Mouse (Mus musculus): ENCODE data around the gene Kcnk1. TPM values are rescaled to one million over a fixed set of nuclear protein-coding genes. Genes with fewer than 3 reads are reported as not detected.

Gene Kcnk1
- polyA plus RNA-seq, 1 experiment from 2014 or later: 18.7 TPM

DNA sequence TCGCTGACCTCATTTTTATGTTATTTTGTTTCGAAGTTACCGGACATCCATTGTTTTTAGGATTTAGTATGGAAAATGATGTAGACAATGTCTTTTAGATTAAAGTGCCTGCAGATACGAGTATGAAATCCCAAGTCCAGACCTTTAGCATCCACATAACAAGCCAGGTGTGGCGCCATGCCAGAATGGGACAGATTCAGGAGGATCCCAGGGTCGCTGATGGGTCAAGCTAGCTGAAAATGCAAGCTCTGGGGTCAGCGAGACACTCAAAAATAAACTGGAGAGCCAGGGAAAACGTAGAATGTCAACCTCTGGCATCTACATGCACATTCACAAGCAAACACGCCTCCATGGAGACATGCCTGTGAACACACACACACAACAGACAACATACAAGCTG, 31.2 kb downstream of the Kcnk1 start:
- no peak overlapping the region for H3K27ac ChIP-seq (ENCODE audit: low read length)
- no peaks in the 10 kb centered on the region for H3K4me1 ChIP-seq (replicated peaks; ENCODE audit: control insufficient read depth, insufficient read depth, low read length)
- H3K4me3 ChIP-seq (replicated peaks; ENCODE audit: low read length): no peak overlapping the region
- 90% methylated on average over 9 of the region's 9 CpGs for WGBS
- H3K27me3 ChIP-seq (replicated peaks; ENCODE audit: control insufficient read depth, insufficient read depth, low read length): no peaks in the 10 kb centered on the region
- H3K9ac ChIP-seq (replicated peaks; ENCODE audit: low read depth, low read length): no peak overlapping the region
- H3K9me3 ChIP-seq (ENCODE audit: control insufficient read depth, low read length): no peaks in the 10 kb centered on the region
- H3K4me2 ChIP-seq (ENCODE audit: low read length): no peak overlapping the region
- no peaks in the 10 kb centered on the region; the same call in 1 of the 2 replicates for H3K36me3 ChIP-seq (ENCODE audit: control insufficient read depth, insufficient read depth)
- no peak for ATAC-seq

DNA sequence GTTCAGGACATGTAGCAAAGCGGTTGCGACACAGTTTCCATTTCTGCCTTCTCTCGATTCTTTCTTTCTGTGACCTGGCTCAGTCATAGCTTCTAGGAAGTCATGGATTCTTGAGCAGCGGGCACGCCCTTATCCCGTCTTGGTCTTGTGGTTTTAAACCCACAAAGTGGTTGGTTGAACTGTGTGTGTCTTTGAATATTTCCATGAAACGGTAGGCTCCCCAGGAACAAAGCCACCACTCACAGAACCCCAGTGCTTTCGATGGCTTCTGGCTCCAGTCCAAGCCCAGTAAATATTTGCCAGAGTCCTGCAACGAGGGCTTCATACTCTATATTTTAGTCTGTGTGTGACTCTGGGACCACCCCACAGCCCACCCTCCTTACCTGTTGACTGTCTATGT, 31.6 kb downstream of the Kcnk1 start:
- Histone ChIP-seq H3K27me3 (replicated peaks; ENCODE audit: control insufficient read depth, insufficient read depth, low read length) (no peaks in the 10 kb centered on the region), H3K36me3 (ENCODE audit: control insufficient read depth, insufficient read depth) (no peaks in the 10 kb centered on the region; the same call in 1 of the 2 replicates), H3K27ac (ENCODE audit: low read length) (no peak overlapping the region), H3K4me3 (replicated peaks; ENCODE audit: low read length) (no peak overlapping the region), H3K9ac (replicated peaks; ENCODE audit: low read depth, low read length) (no peak overlapping the region), H3K4me1 (replicated peaks; ENCODE audit: control insufficient read depth, insufficient read depth, low read length) (no peaks in the 10 kb centered on the region), H3K4me2 (ENCODE audit: low read length) (no peak overlapping the region), H3K9me3 (ENCODE audit: control insufficient read depth, low read length) (no peaks in the 10 kb centered on the region)
- WGBS: 54% methylated on average over 9 of the region's 9 CpGs
- ATAC-seq: no peak

DNA sequence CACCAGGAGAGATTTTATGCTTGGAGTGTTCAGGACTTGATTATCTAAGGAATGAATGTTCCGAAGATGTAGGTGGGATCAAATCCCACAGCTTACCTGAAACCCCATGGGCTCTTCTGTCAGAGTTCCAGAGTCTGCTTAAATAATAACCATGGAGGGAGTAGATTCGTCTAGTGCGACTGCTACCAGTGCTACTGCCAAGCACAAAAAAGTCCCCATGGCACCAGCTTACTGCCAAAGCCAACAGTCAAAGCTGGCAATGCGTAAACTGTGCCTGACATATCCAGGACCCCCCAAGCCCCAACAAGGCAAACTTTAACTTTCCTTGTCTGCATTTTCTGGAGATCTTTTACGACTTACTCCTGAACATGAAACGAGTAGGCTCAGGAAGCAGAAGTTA, 32.5 kb downstream of the Kcnk1 start:
- Histone ChIP-seq H3K9me3 (ENCODE audit: control insufficient read depth, low read length) (no peaks in the 10 kb centered on the region), H3K9ac (replicated peaks; ENCODE audit: low read depth, low read length) (no peak overlapping the region), H3K36me3 (ENCODE audit: control insufficient read depth, insufficient read depth) (no peaks in the 10 kb centered on the region; the same call in 1 of the 2 replicates), H3K4me1 (replicated peaks; ENCODE audit: control insufficient read depth, insufficient read depth, low read length) (no peaks in the 10 kb centered on the region), H3K27ac (ENCODE audit: low read length) (no peak overlapping the region), H3K4me3 (replicated peaks; ENCODE audit: low read length) (no peak overlapping the region), H3K4me2 (ENCODE audit: low read length) (no peak overlapping the region), H3K27me3 (replicated peaks; ENCODE audit: control insufficient read depth, insufficient read depth, low read length) (no peaks in the 10 kb centered on the region)
- ATAC-seq: no peak
- 78% methylated on average over 6 of the region's 6 CpGs for WGBS

- ATAC-seq: no peak
- H3K27me3 ChIP-seq (replicated peaks; ENCODE audit: control insufficient read depth, insufficient read depth, low read length): no peaks in the 10 kb centered on the region
- 73% methylated on average over 6 of the region's 6 CpGs for WGBS
Measured at GRCm38 (mm10) chr8:126028941-126029340, 34.0 kb downstream of the Kcnk1 start.

DNA sequence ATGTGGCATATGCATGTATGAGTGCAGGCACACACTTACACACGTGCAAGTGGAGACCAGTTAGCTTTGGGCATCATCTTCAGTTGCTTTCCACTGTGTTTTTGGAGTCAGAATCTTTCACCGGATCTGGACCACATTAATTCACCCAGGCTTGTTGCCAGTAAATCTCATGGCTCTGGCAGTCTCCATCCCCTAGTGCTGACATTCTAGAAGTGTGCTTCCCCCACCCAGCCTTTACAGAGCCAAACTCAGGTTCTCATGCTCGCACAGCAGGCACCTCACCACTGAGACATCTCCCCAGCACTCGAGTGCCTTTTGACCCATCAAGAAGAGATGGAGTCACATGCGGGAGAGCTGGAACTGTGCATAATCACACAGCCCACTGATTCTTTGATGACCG, 37.8 kb downstream of the Kcnk1 start:
- Histone ChIP-seq H3K36me3 (ENCODE audit: control insufficient read depth, insufficient read depth) (no peaks in the 10 kb centered on the region), H3K27me3 (replicated peaks; ENCODE audit: control insufficient read depth, insufficient read depth, low read length) (no peaks in the 10 kb centered on the region), H3K4me1 (replicated peaks; ENCODE audit: control insufficient read depth, insufficient read depth, low read length) (peaks cover 7% of the 10 kb centered on the region), H3K4me3 (replicated peaks; ENCODE audit: low read length) (no peak overlapping the region), H3K4me2 (ENCODE audit: low read length) (no peak overlapping the region), H3K9ac (replicated peaks; ENCODE audit: low read depth, low read length) (no peak overlapping the region), H3K27ac (ENCODE audit: low read length) (no peak overlapping the region), H3K9me3 (ENCODE audit: control insufficient read depth, low read length) (no peaks in the 10 kb centered on the region)
- 71% methylated on average over 6 of the region's 6 CpGs for WGBS
- no peak for ATAC-seq

More at GRCm38 (mm10) chr8:126028941-126029340, 34.0 kb downstream of the Kcnk1 start:
- H3K4me1 ChIP-seq (replicated peaks; ENCODE audit: control insufficient read depth, insufficient read depth, low read length): peaks cover 4% of the 10 kb centered on the region; the same call in 1 of the 2 replicates
- H3K9me3 ChIP-seq (ENCODE audit: control insufficient read depth, low read length): no peaks in the 10 kb centered on the region
- no peak overlapping the region for H3K27ac ChIP-seq (ENCODE audit: low read length)
- no peak overlapping the region for H3K4me2 ChIP-seq (ENCODE audit: low read length)
- no peaks in the 10 kb centered on the region; the same call in 1 of the 2 replicates for H3K36me3 ChIP-seq (ENCODE audit: control insufficient read depth, insufficient read depth)
- H3K9ac ChIP-seq (replicated peaks; ENCODE audit: low read depth, low read length): no peak overlapping the region
- H3K4me3 ChIP-seq (replicated peaks; ENCODE audit: low read length): no peak overlapping the region

DNA sequence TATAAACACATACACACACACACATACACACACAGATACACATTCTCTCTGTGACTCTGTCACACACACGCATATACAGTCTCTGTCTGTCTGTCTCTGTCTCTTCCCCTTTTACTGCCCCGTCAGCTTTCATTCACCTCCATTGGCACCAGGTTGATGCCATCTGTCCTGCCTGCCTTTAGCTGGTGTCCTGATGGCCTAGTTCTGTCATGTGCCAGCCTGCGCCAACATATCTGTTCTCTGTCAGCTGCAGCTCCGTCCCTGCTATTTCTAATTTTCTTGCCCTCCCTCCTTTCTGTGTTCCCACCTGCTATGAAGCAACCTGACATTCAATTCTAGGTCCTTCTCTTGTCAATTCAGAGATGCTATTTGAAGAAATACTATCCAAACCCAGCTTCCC, 40.1 kb downstream of the Kcnk1 start:
- ATAC-seq: peak; percentile 43

GRCm38 (mm10) chr8:126036340-126036739, 41.4 kb downstream of the Kcnk1 start:
- no peak for ATAC-seq
- Histone ChIP-seq H3K27me3 (replicated peaks; ENCODE audit: control insufficient read depth, insufficient read depth, low read length) (no peaks in the 10 kb centered on the region), H3K36me3 (ENCODE audit: control insufficient read depth, insufficient read depth) (no peaks in the 10 kb centered on the region), H3K4me2 (ENCODE audit: low read length) (no peak overlapping the region), H3K4me3 (replicated peaks; ENCODE audit: low read length) (no peak overlapping the region), H3K9me3 (ENCODE audit: control insufficient read depth, low read length) (no peaks in the 10 kb centered on the region), H3K27ac (ENCODE audit: low read length) (no peak overlapping the region), H3K4me1 (replicated peaks; ENCODE audit: control insufficient read depth, insufficient read depth, low read length) (peaks cover 7% of the 10 kb centered on the region), H3K9ac (replicated peaks; ENCODE audit: low read depth, low read length) (no peak overlapping the region)
- WGBS: 78% methylated on average over 5 of the region's 5 CpGs

More for the DNA sequence above, 40.1 kb downstream of the Kcnk1 start:
- Histone ChIP-seq H3K4me1 (replicated peaks; ENCODE audit: control insufficient read depth, insufficient read depth, low read length) (peaks cover 7% of the 10 kb centered on the region), H3K27me3 (replicated peaks; ENCODE audit: control insufficient read depth, insufficient read depth, low read length) (no peaks in the 10 kb centered on the region), H3K27ac (ENCODE audit: low read length) (peak overlapping the region; percentile 57), H3K4me2 (ENCODE audit: low read length) (no peak overlapping the region), H3K9me3 (ENCODE audit: control insufficient read depth, low read length) (no peaks in the 10 kb centered on the region), H3K4me3 (replicated peaks; ENCODE audit: low read length) (no peak overlapping the region), H3K36me3 (ENCODE audit: control insufficient read depth, insufficient read depth) (no peaks in the 10 kb centered on the region), H3K9ac (replicated peaks; ENCODE audit: low read depth, low read length) (no peak overlapping the region)
- 62% methylated on average over 4 of the region's 4 CpGs for WGBS

DNA sequence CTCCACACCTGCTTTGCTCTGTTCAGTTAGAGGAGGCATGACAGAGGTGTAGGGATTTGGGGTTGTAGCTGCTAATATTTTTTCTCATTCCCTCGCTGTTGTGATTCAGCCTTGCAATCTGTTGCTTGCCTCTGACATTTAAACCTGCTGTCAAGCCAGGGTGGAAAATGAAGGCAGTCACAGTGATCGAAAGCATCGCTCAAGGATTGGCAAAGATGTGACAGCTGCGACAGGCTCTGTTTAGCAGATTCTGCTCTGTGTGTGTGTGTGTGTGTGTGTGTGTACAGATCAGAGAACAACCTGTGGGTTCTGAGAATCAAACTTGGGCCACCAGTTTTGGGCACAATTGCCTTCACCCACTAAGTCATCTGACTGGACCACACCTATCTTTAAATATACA, 50.8 kb downstream of the Kcnk1 start:
- Histone ChIP-seq H3K9ac (replicated peaks; ENCODE audit: low read depth, low read length) (no peak overlapping the region), H3K4me2 (ENCODE audit: low read length) (no peak overlapping the region), H3K27me3 (replicated peaks; ENCODE audit: control insufficient read depth, insufficient read depth, low read length) (no peaks in the 10 kb centered on the region), H3K36me3 (ENCODE audit: control insufficient read depth, insufficient read depth) (no peaks in the 10 kb centered on the region), H3K27ac (ENCODE audit: low read length) (no peak overlapping the region), H3K9me3 (ENCODE audit: control insufficient read depth, low read length) (no peaks in the 10 kb centered on the region), H3K4me1 (replicated peaks; ENCODE audit: control insufficient read depth, insufficient read depth, low read length) (no peaks in the 10 kb centered on the region), H3K4me3 (replicated peaks; ENCODE audit: low read length) (no peak overlapping the region)
- WGBS: 71% methylated on average over 4 of the region's 4 CpGs
- no peak for ATAC-seq

DNA sequence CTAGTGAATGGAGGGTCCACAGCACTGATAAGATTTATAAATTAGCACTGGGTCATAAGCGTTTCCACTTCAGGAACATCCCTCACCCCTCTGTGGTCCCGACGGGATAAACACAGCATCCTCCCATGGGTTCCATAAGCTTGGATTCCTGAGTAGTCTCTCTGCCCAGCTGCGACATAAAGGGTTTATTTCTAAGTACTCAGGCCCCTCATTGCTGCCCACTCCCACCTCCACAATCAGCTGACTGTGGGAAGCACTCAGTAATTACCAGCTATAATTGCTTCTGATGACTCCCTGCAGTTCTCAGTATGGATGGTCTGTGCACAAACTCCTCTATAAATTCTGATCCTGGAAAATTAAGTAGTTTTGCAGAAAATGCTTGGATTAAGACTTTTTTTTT, 58.9 kb downstream of the Kcnk1 start:
- ATAC-seq: peak; percentile 49; the same call in 1 of the 2 replicates
- Histone ChIP-seq H3K9me3 (ENCODE audit: control insufficient read depth, low read length) (no peaks in the 10 kb centered on the region), H3K4me3 (replicated peaks; ENCODE audit: low read length) (no peak overlapping the region), H3K36me3 (ENCODE audit: control insufficient read depth, insufficient read depth) (no peaks in the 10 kb centered on the region), H3K4me2 (ENCODE audit: low read length) (no peak overlapping the region), H3K27ac (ENCODE audit: low read length) (no peak overlapping the region), H3K27me3 (replicated peaks; ENCODE audit: control insufficient read depth, insufficient read depth, low read length) (no peaks in the 10 kb centered on the region), H3K4me1 (replicated peaks; ENCODE audit: control insufficient read depth, insufficient read depth, low read length) (no peaks in the 10 kb centered on the region), H3K9ac (replicated peaks; ENCODE audit: low read depth, low read length) (no peak overlapping the region)
- 42% methylated on average over 4 of the region's 4 CpGs for WGBS

DNA sequence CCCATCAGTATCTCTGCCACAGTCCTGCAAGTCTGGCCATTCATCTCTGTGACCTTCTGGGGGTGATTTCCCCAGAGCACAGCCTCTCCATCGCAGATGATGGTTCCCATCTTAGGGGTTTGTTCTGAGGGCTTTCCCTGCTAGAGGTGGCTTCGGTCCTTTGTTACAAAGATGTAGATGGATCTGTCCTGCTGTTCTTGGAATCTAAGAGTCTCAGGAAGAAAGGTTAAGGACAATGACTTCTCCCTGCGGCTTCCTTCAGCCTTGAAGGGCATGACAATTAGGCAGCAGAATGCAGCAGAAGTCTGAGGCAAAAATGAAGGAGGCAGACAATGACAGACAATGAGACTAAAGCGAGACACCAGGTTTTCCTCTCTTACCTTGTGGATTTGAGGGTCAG, 63.9 kb downstream of the Kcnk1 start:
- Histone ChIP-seq H3K9me3 (ENCODE audit: control insufficient read depth, low read length) (no peaks in the 10 kb centered on the region), H3K4me3 (replicated peaks; ENCODE audit: low read length) (no peak overlapping the region), H3K27ac (ENCODE audit: low read length) (no peak overlapping the region), H3K36me3 (ENCODE audit: control insufficient read depth, insufficient read depth) (no peaks in the 10 kb centered on the region), H3K4me2 (ENCODE audit: low read length) (no peak overlapping the region), H3K4me1 (replicated peaks; ENCODE audit: control insufficient read depth, insufficient read depth, low read length) (no peaks in the 10 kb centered on the region; the same call in 1 of the 2 replicates), H3K27me3 (replicated peaks; ENCODE audit: control insufficient read depth, insufficient read depth, low read length) (no peaks in the 10 kb centered on the region), H3K9ac (replicated peaks; ENCODE audit: low read depth, low read length) (no peak overlapping the region)
- no peak for ATAC-seq
- WGBS: 76% methylated on average over 4 of the region's 4 CpGs

Measured in forebrain, embryonic 16.5 days (tissue).